Mouse (Mus musculus) hindbrain, embryonic 16.5 days (tissue): ENCODE measurements around the gene Wdr83os. TPM values are rescaled to one million over a fixed set of nuclear protein-coding genes. Genes with fewer than 3 reads are reported as not detected.
"Not testable (repeated sequence)": the region's sequence is repeated elsewhere in the genome, so short reads cannot be mapped to it uniquely, and the experiment has no call there.

ENCODE experiments used
- ATAC-seq: fragments of 200-750 bp; cut with Nextera tagmentation; 2 replicates; pipeline ENCODE4 v1.8.0; 2017; ENCODE audit warnings: moderate TSS enrichment, moderate library complexity
- H3K27ac ChIP-seq: fragments of 300-500 bp; sonication (generic); 2 replicates; pipeline ENCODE4 v1.5.1; 2014; ENCODE audit warnings: low read depth, mild to moderate bottlenecking, control low read depth, low read length, moderate library complexity
- H3K27me3 ChIP-seq: fragments of 300-500 bp; sonication (generic); replicated peaks from 2 replicates; pipeline ENCODE4 v1.6.1; 2014; ENCODE audit warnings: low read length; ENCODE audit not compliant: control insufficient read depth, insufficient read depth
- H3K36me3 ChIP-seq: fragments of 300-500 bp; sonication (generic); 2 replicates; pipeline ENCODE4 v1.6.1; 2014; ENCODE audit warnings: mild to moderate bottlenecking, low read length, moderate library complexity, mixed read lengths; ENCODE audit not compliant: control insufficient read depth, insufficient read depth
- H3K4me1 ChIP-seq: fragments of 300-500 bp; sonication (generic); 2 replicates; pipeline ENCODE4 v1.6.1; 2014; ENCODE audit warnings: low read depth, low read length; ENCODE audit not compliant: control insufficient read depth, insufficient read depth
- H3K4me2 ChIP-seq: fragments of 300-500 bp; sonication (generic); 2 replicates; pipeline ENCODE4 v1.6.1; 2014; ENCODE audit warnings: mild to moderate bottlenecking, low read length, control low read depth, moderate library complexity
- H3K4me3 ChIP-seq: fragments of 300-500 bp; sonication (generic); 2 replicates; pipeline ENCODE4 v1.5.1; 2014; ENCODE audit warnings: mild to moderate bottlenecking, low read length, control low read depth, moderate library complexity
- H3K9ac ChIP-seq: fragments of 300-500 bp; sonication (generic); 2 replicates; pipeline ENCODE4 v1.6.1; 2014; ENCODE audit warnings: low read depth, mild to moderate bottlenecking, control low read depth, low read length, moderate library complexity
- H3K9me3 ChIP-seq: fragments of 300-500 bp; sonication (generic); 2 replicates; pipeline ENCODE4 v1.6.1; 2014; ENCODE audit warnings: mild to moderate bottlenecking, low read length, moderate library complexity; ENCODE audit not compliant: control insufficient read depth
- WGBS: fragments of 180-500 bp; shearing (Covaris S2); extraction: QIAGEN DNeasy Blood & Tissue Kit; methylation state at CpG from one replicate; pipeline ENCODE4 v1.1.7; 2014; 5-methylcytosine and 5-hydroxymethylcytosine counted together
- polyA plus RNA-seq: library from polyadenylated mRNA; unstranded; fragments of >200 nt; fragmentation: Nextera tagmentation; extraction: Ambion mirVana; gene quantifications from 2 replicates; pipeline ENCODE4 v1.2.1, GENCODE M21; 2015

Wdr83os gene
- polyA plus RNA-seq, 1 experiment from 2014 or later: 116 TPM

DNA sequence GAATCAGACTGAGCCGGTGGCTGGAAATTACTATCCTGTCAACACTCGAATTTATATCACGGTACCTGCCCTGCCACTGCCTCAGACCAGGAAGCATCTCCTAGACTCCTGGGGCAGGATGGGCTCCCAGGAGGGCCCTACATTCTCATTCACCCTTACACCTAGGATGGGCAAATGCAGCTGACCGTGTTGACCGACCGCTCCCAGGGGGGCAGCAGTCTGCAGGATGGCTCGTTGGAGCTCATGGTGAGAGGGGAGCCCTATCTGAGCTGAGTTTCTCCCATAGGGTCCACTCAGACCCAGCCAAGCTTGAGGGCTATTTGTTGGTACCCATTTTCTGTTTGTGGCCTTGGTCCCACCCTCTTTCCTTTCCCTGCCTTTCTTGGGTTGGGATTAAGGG, 15.0 kb downstream of the Wdr83os start:
- H3K4me3 ChIP-seq: no peak overlapping the region
- H3K9me3 ChIP-seq: no peaks in the 10 kb centered on the region
- no peak overlapping the region for H3K4me2 ChIP-seq
- H3K36me3 ChIP-seq: peaks cover 23% of the 10 kb centered on the region; the same call in 1 of the 2 replicates
- H3K9ac ChIP-seq: no peak overlapping the region
- H3K27me3 ChIP-seq: no peaks in the 10 kb centered on the region
- no peaks in the 10 kb centered on the region for H3K4me1 ChIP-seq
- no peak for ATAC-seq
- no peak overlapping the region for H3K27ac ChIP-seq
- 97% methylated on average over 6 of the region's 7 CpGs for WGBS

DNA sequence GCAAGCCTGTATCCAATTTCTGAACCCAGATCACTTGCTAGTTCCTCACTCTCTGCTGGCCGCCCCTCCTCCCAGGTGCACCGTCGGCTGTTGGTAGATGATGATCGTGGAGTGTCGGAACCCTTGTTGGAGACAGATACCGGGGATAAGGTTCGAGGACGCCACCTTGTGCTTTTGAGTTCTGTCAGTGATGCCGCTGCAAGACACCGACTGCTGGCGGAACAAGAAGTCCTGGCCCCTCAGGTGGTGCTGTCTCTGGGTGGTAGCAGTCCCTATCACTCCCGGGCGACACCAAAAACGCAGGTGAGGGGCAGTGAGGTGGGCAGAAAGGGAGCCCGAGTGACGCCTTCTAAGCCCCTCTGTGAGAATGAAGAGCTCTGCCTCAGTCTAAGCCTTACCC, 15.7 kb downstream of the Wdr83os start:
- H3K9ac ChIP-seq: no peak overlapping the region
- H3K27me3 ChIP-seq: no peaks in the 10 kb centered on the region
- no peak overlapping the region for H3K4me2 ChIP-seq
- H3K4me3 ChIP-seq: no peak overlapping the region
- H3K9me3 ChIP-seq: no peaks in the 10 kb centered on the region
- H3K4me1 ChIP-seq: no peaks in the 10 kb centered on the region
- no peak overlapping the region for H3K27ac ChIP-seq
- peaks cover 23% of the 10 kb centered on the region; the same call in 1 of the 2 replicates for H3K36me3 ChIP-seq
- ATAC-seq: no peak
- WGBS: 93% methylated on average over 16 of the region's 16 CpGs

DNA sequence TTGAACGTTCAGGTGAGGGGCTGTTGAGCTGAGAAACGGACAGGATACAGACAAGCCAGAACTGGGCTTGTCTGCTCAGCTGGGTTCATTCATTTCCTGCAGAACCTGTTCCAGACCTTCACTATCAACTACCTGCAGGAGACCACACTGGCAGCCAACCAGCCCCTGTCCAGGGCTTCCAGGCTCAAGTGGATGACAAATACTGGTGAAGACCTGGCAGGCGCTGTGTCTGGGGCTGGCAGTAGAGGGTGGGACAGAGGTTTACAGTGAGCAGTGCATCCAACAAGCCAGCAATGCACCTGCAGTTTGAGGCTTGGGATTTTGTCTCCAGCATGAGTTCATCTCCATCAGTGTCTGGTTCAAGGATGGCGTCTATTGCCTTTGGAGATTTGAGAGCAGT, 16.3 kb downstream of the Wdr83os start:
- Histone ChIP-seq H3K27ac (no peak overlapping the region), H3K4me1 (no peaks in the 10 kb centered on the region), H3K27me3 (no peaks in the 10 kb centered on the region), H3K9ac (no peak overlapping the region), H3K9me3 (peaks cover 1% of the 10 kb centered on the region; the same call in 1 of the 2 replicates), H3K36me3 (peaks cover 23% of the 10 kb centered on the region; the same call in 1 of the 2 replicates), H3K4me2 (no peak overlapping the region), H3K4me3 (no peak overlapping the region)
- no peak for ATAC-seq
- 95% methylated on average over 4 of the region's 4 CpGs for WGBS

DNA sequence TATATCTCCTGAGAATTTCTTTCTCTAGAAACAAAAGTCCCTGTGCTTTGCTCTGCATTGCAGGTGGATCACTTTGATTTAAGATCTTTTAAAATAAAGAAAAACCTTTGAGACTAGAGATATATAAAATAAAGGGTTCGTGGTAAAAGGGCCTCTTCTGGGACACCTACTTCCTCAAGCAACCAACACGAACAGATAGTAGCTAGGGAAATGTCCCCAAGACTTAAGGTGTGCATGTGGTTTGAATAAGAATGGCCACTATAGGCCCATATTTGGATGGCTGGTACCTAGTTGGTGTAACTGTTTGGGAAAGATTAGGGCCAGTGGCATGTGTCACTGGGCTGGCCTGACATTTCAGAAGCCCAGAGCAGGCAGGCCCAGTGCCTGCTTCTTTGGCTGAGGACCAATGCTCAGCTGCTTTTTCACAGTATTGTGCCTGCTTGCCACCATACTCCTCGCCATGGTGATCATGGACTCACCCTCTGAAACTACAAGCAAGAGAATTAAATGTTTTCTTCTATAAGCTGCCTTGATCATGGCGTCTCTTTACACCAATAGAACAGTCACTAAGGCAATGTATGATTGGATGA, 19.6 kb downstream of the Wdr83os start:
- no peak for ATAC-seq
- H3K27me3 ChIP-seq: no peaks in the 10 kb centered on the region
- peaks cover 2% of the 10 kb centered on the region; the same call in 1 of the 2 replicates for H3K9me3 ChIP-seq
- 90% methylated on average over 4 of the region's 4 CpGs for WGBS
- no peak overlapping the region for H3K4me3 ChIP-seq
- H3K36me3 ChIP-seq: peaks cover 17% of the 10 kb centered on the region; the same call in 1 of the 2 replicates
- H3K27ac ChIP-seq: no peak overlapping the region
- no peak overlapping the region for H3K9ac ChIP-seq
- H3K4me2 ChIP-seq: no peak overlapping the region
- H3K4me1 ChIP-seq: no peaks in the 10 kb centered on the region

GRCm38 (mm10) chr8:85113241-85113640, 32.7 kb downstream of the Wdr83os start:
- Histone ChIP-seq H3K9ac (no peak overlapping the region), H3K27ac (no peak overlapping the region), H3K4me1 (no peaks in the 10 kb centered on the region), H3K4me3 (no peak overlapping the region), H3K4me2 (no peak overlapping the region), H3K36me3 (peaks cover 26% of the 10 kb centered on the region), H3K9me3 (peaks cover 9% of the 10 kb centered on the region), H3K27me3 (no peaks in the 10 kb centered on the region)
- no peak for ATAC-seq
- WGBS: 96% methylated on average over 10 of the region's 10 CpGs

GRCm38 (mm10) chr8:85115501-85115900, 35.0 kb downstream of the Wdr83os start:
- 77% methylated on average over 4 of the region's 4 CpGs for WGBS
- Histone ChIP-seq H3K27ac (no peak overlapping the region), H3K4me2 (no peak overlapping the region), H3K4me1 (peaks cover 5% of the 10 kb centered on the region), H3K36me3 (peaks cover 14% of the 10 kb centered on the region), H3K27me3 (no peaks in the 10 kb centered on the region), H3K4me3 (no peak overlapping the region), H3K9ac (no peak overlapping the region), H3K9me3 (peaks cover 3% of the 10 kb centered on the region; the same call in 1 of the 2 replicates)
- no peak for ATAC-seq

DNA sequence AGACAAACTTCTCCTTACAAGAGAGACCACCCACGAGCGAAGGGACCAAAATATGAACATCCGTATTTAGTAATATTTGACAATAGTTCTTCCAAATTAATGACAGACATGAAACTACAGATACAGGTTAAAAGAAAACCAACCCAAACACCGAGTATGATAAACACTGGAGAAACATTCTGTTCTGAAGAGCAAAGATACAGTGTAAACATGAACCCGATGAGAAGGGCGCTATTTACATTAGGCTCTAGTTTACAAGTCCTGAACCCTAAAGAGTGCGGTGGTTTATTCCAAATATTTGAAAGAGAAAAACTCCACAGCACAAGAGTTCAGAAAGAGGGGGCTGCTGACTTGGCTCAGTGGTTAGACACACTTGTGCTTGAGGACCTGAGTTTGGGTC, 36.4 kb downstream of the Wdr83os start:
- Histone ChIP-seq H3K4me3 (no peak overlapping the region), H3K27ac (no peak overlapping the region), H3K4me2 (no peak overlapping the region), H3K4me1 (peaks cover 5% of the 10 kb centered on the region), H3K9ac (no peak overlapping the region), H3K27me3 (no peaks in the 10 kb centered on the region), H3K9me3 (no peaks in the 10 kb centered on the region; the same call in 1 of the 2 replicates), H3K36me3 (peaks cover under 1% of the 10 kb centered on the region)
- no peak for ATAC-seq
- 93% methylated on average over 7 of the region's 7 CpGs for WGBS

- Histone ChIP-seq H3K36me3 (no peaks in the 10 kb centered on the region), H3K4me2 (peak overlapping the region; percentile 77), H3K9ac (peak overlapping the region; percentile 75), H3K27me3 (no peaks in the 10 kb centered on the region; the same call in 1 of the 2 replicates), H3K27ac (peak overlapping the region; percentile 63), H3K4me1 (peaks cover 5% of the 10 kb centered on the region), H3K9me3 (no peaks in the 10 kb centered on the region), H3K4me3 (peak overlapping the region; percentile 60)
- 7% methylated on average over 37 of the region's 37 CpGs for WGBS
- peak; percentile 94 for ATAC-seq
These were observed 38.8 kb downstream of the Wdr83os start for GRCm38 (mm10) chr8:85119052-85119981.

DNA sequence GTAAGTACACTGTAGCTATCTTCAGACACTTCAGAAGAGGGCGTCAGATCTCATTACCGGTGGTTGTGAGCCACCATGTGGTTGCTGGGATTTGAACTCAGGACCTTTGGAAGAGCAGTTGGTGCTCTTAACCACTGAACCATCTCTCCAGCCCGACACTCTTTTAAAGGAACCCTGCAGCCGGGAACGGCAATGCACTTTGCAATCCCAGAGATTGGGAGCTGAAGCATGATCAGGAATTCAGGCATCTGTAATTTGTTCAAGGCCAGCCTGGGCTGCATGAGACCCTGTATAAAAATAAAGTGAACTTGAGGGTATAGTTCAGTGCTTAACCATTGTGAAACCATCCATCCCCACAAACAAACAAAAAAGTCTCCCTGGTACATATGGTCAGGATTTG, 39.7 kb downstream of the Wdr83os start:
- not testable (repeated sequence) for H3K4me3 ChIP-seq, H3K4me2 ChIP-seq, H3K4me1 ChIP-seq, H3K9ac ChIP-seq, H3K9me3 ChIP-seq, H3K27me3 ChIP-seq, H3K36me3 ChIP-seq, H3K27ac ChIP-seq
- WGBS: 79% methylated on average over 5 of the region's 5 CpGs
- ATAC-seq: 0 out of 2 replicates have a peak, but pooled peaks have one; percentile 19
